Mouse (Mus musculus) CH12.LX (cell line): ENCODE measurements around the gene Ano7. TPM values are rescaled to one million over a fixed set of nuclear protein-coding genes. Genes with fewer than 3 reads are reported as not detected.

Experiments
- DNase-seq: peaks from one replicate; pipeline ENCODE4 v3.0.0-alpha.2; 2013; ENCODE audit errors: extremely low read depth
- H3K27ac ChIP-seq: 2 replicates; pipeline ENCODE4 v1.5.1; 2012; ENCODE audit warnings: low read depth, mild to moderate bottlenecking, control low read depth, moderate library complexity; ENCODE audit not compliant: insufficient read depth
- H3K27me3 ChIP-seq: replicated peaks from 2 replicates; pipeline ENCODE3; 2012; ENCODE audit warnings: inconsistent platforms
- H3K36me3 ChIP-seq, 2 experiments: replicated peaks in 1 of 2; 2 replicates each; pipeline versions ENCODE3 to v1.6.1; 2012; ENCODE audit warnings: inconsistent platforms in 1 of 2, low read length in 1 of 2, mild to moderate bottlenecking in 1 of 2, mixed read lengths in 1 of 2, moderate library complexity in 1 of 2; ENCODE audit not compliant: control insufficient read depth in 1 of 2, insufficient read depth in 1 of 2
- H3K4me1 ChIP-seq, 2 experiments: 2 replicates each; pipeline ENCODE4 v1.6.1; 2012; ENCODE audit warnings: inconsistent platforms in 1 of 2, moderate library complexity in 1 of 2; ENCODE audit not compliant: insufficient read depth in 2 of 2, control insufficient read depth in 1 of 2
- H3K4me2 ChIP-seq: 2 replicates; pipeline ENCODE4 v1.6.1; 2012; ENCODE audit warnings: low read depth, mild to moderate bottlenecking, control low read depth; ENCODE audit not compliant: poor library complexity, insufficient read depth, severe bottlenecking
- H3K4me3 ChIP-seq, 3 experiments: fragments of 150-350 bp in 1 of 3; sonication (generic) in 1 of 3; replicated peaks in 1 of 3; 2 replicates each; pipeline versions ENCODE3 to v1.5.1; 2011 to 2012; ENCODE audit warnings: low read depth in 2 of 3, low read length in 2 of 3, mild to moderate bottlenecking in 2 of 3, moderate library complexity in 2 of 3, control low read depth in 1 of 3, improper control_type of control experiment in 1 of 3, inconsistent platforms in 1 of 3, mixed read lengths in 1 of 3; ENCODE audit not compliant: poor library complexity in 1 of 3
- H3K79me2 ChIP-seq: replicated peaks from 2 replicates; pipeline ENCODE4 v1.6.1; 2012; ENCODE audit warnings: mild to moderate bottlenecking, moderate library complexity; ENCODE audit not compliant: control insufficient read depth, poor library complexity, insufficient read depth, severe bottlenecking; ENCODE audit errors: extremely low read depth
- H3K9ac ChIP-seq: 2 replicates; pipeline ENCODE4 v1.6.1; 2012; ENCODE audit warnings: low read depth, mild to moderate bottlenecking, control low read depth, moderate library complexity; ENCODE audit not compliant: insufficient read depth
- H3K9me3 ChIP-seq: replicated peaks from 2 replicates; pipeline ENCODE3; 2012; ENCODE audit warnings: low read length, inconsistent platforms, mixed read lengths
- CHD1 ChIP-seq: IDR thresholded peaks from 2 replicates; pipeline ENCODE4 v1.6.1; 2012; ENCODE audit warnings: low read depth, low read length, improper control_type of control experiment, inconsistent platforms
- E2F4 ChIP-seq: IDR thresholded peaks from 2 replicates; pipeline ENCODE4 v1.6.1; 2011; ENCODE audit warnings: low read depth, low read length, improper control_type of control experiment; ENCODE audit not compliant: insufficient replicate concordance
- EP300 ChIP-seq: IDR thresholded peaks from 2 replicates; pipeline ENCODE4 v1.6.1; 2011; ENCODE audit warnings: low read length, improper control_type of control experiment
- ETS1 ChIP-seq: conservative IDR thresholded peaks from 2 replicates; pipeline ENCODE4 v1.6.1; 2012; ENCODE audit warnings: low read depth, mild to moderate bottlenecking, inconsistent platforms, low read length, improper control_type of control experiment, moderate library complexity
- HCFC1 ChIP-seq: IDR thresholded peaks from 2 replicates; pipeline ENCODE4 v1.6.1; 2012; ENCODE audit warnings: low read depth, mild to moderate bottlenecking, inconsistent platforms, low read length, improper control_type of control experiment
- KAT2A ChIP-seq: IDR thresholded peaks from 2 replicates; pipeline ENCODE4 v1.6.1; 2012; ENCODE audit warnings: low read length, improper control_type of control experiment, inconsistent platforms; ENCODE audit not compliant: insufficient replicate concordance
- MAFK ChIP-seq: IDR thresholded peaks from 2 replicates; pipeline ENCODE4 v1.6.1; 2011; ENCODE audit warnings: low read length, improper control_type of control experiment; ENCODE audit not compliant: insufficient replicate concordance
- NELFE ChIP-seq: IDR thresholded peaks from 2 replicates; pipeline ENCODE4 v1.6.1; 2011; ENCODE audit warnings: low read depth, low read length, improper control_type of control experiment
- NRF1 ChIP-seq: IDR thresholded peaks from 2 replicates; pipeline ENCODE4 v1.6.1; 2014; ENCODE audit warnings: low read depth, mild to moderate bottlenecking, inconsistent platforms, low read length, improper control_type of control experiment, moderate library complexity
- RAD21 ChIP-seq: IDR thresholded peaks from 2 replicates; pipeline ENCODE4 v1.6.1; 2011; ENCODE audit warnings: low read depth, mild to moderate bottlenecking, low read length, improper control_type of control experiment, moderate library complexity
- SIN3A ChIP-seq: IDR thresholded peaks from 2 replicates; pipeline ENCODE4 v1.6.1; 2012; ENCODE audit warnings: low read length, improper control_type of control experiment, inconsistent platforms
- TBP ChIP-seq: conservative IDR thresholded peaks from 2 replicates; pipeline ENCODE4 v1.6.1; 2011; ENCODE audit warnings: low read depth, low read length, improper control_type of control experiment
- USF1 ChIP-seq: IDR thresholded peaks from 2 replicates; pipeline ENCODE4 v1.6.1; 2014; ENCODE audit warnings: low read depth, mild to moderate bottlenecking, inconsistent platforms, low read length, improper control_type of control experiment
- dilution Hi-C: fragments of 300-500 bp; cut with MboI; formaldehyde crosslinking; loops from 2 replicates; pipeline ENCODE4 v1.14.3; 2020; ENCODE audit warnings: low sequenced_read_pairs; ENCODE audit not compliant: extremely low pct_unique_long_range_greater_than_20kb, extremely low pct_ligation_motif_present
- in situ Hi-C: fragments of 300-500 bp; cut with MboI; formaldehyde crosslinking; loops from 3 replicates; pipeline ENCODE4 v1.14.3; 2019; ENCODE audit warnings: low sequenced_read_pairs, low pct_ligation_motif_present, low pct_unique_long_range_greater_than_20kb, mixed read lengths
- polyA plus RNA-seq: library from polyadenylated mRNA; unstranded; fragments of >175 nt; gene quantifications from 2 replicates; pipeline ENCODE4 v1.2.1, GENCODE M21; 2012; ENCODE audit warnings: low read depth; ENCODE audit not compliant: insufficient read length
- total RNA-seq, 2 experiments: library from RNA; depleted of rRNA; stranded (reverse); fragments of 300-350 nt in 1 of 2; fragments of >200 nt in 1 of 2; gene quantifications; 2 replicates each; pipeline ENCODE4 v1.2.3; 2012 to 2014

Ano7 gene
- total and polyA plus RNA-seq, 3 experiments: 0.21 to 0.31 TPM; not detected in 1

GRCm38 (mm10) chr1:93432087-93432486 is 58.4 kb downstream of the Ano7 start:
- H3K36me3 ChIP-seq: peaks cover 72 to 92% of the 10 kb centered on the region in 2 experiments
- H3K27ac ChIP-seq: no peak overlapping the region
- in situ Hi-C loops: no loop called here
- H3K9me3 ChIP-seq: no peaks in the 10 kb centered on the region
- no peak overlapping the region for H3K4me2 ChIP-seq
- DNase-seq: no peak
- H3K9ac ChIP-seq: no peak overlapping the region
- H3K79me2 ChIP-seq: peaks cover 12% of the 10 kb centered on the region
- dilution Hi-C loops: no loop called here
- no peaks in the 10 kb centered on the region for H3K27me3 ChIP-seq
- TF ChIP-seq NELFE: no peak
- no peak for TF ChIP-seq KAT2A
- no peak for TF ChIP-seq HCFC1
- TF ChIP-seq, all 38 proteins: peak for 0
- H3K4me1 ChIP-seq: no peaks in the 10 kb centered on the region
- H3K4me3 ChIP-seq: no peak overlapping the region

- Histone ChIP-seq H3K27ac (no peak overlapping the region), H3K36me3 (peaks cover 51 to 79% of the 10 kb centered on the region in 2 experiments), H3K9me3 (no peaks in the 10 kb centered on the region), H3K4me1 (peaks cover 4 to 30% of the 10 kb centered on the region in 2 experiments; a peak in 3 of 4 replicates), H3K79me2 (peaks cover 44% of the 10 kb centered on the region), H3K9ac (no peak overlapping the region), H3K27me3 (no peaks in the 10 kb centered on the region)
- no peak for DNase-seq
- dilution Hi-C loops (no loop called here), in situ Hi-C loops (no loop called here)
- TF ChIP-seq ETS1: no peak
- TF ChIP-seq USF1: no peak
- TF ChIP-seq E2F4: no peak
- no peak for TF ChIP-seq RAD21
- TF ChIP-seq MAFK: no peak
- TF ChIP-seq NRF1: no peak
- TF ChIP-seq EP300: no peak
- no peak for TF ChIP-seq SIN3A
- no peak for TF ChIP-seq CHD1
- TF ChIP-seq TBP: no peak
- TF ChIP-seq, all 38 proteins: peak for 0
- no peak overlapping the region for H3K4me2 ChIP-seq
- no peak overlapping the region for H3K4me3 ChIP-seq
Observed at GRCm38 (mm10) chr1:93439321-93439720, 65.6 kb downstream of the Ano7 start.
